Mouse (Mus musculus) hindbrain, embryonic 11.5 days (tissue): ENCODE results near the gene Tango2. TPM values are rescaled to one million over a fixed set of nuclear protein-coding genes. Genes with fewer than 3 reads are reported as not detected.
"Not testable (repeated sequence)": the region's sequence is repeated elsewhere in the genome, so short reads cannot be mapped to it uniquely, and the experiment has no call there.

Source experiments
- ATAC-seq: fragments of 200-750 bp; cut with Nextera tagmentation; 2 replicates; pipeline ENCODE4 v1.8.0; 2017; ENCODE audit warnings: mild to moderate bottlenecking, moderate TSS enrichment, moderate library complexity; ENCODE audit not compliant: low FRiP score
- DNase-seq: peaks from one replicate; pipeline ENCODE4 v3.0.0-alpha.2; 2015; ENCODE audit warnings: low spot score
- H3K27ac ChIP-seq: fragments of 300-500 bp; sonication (generic); 2 replicates; pipeline ENCODE4 v1.5.1; 2014; ENCODE audit warnings: mild to moderate bottlenecking, low read depth, low read length
- H3K27me3 ChIP-seq: fragments of 300-500 bp; sonication (generic); 2 replicates; pipeline ENCODE4 v1.6.1; 2014; ENCODE audit warnings: mild to moderate bottlenecking, low read length, moderate library complexity, mixed read lengths; ENCODE audit not compliant: control insufficient read depth, insufficient read depth
- H3K36me3 ChIP-seq: fragments of 300-500 bp; sonication (generic); 2 replicates; pipeline ENCODE4 v1.6.1; 2014; ENCODE audit warnings: mild to moderate bottlenecking, low read length, moderate library complexity, mixed read lengths; ENCODE audit not compliant: control insufficient read depth, insufficient read depth
- H3K4me1 ChIP-seq: fragments of 300-500 bp; sonication (generic); replicated peaks from 2 replicates; pipeline ENCODE4 v1.6.1; 2014; ENCODE audit warnings: low read length, mixed read lengths; ENCODE audit not compliant: control insufficient read depth, insufficient read depth
- H3K4me2 ChIP-seq: fragments of 300-500 bp; sonication (generic); replicated peaks from 2 replicates; pipeline ENCODE4 v1.6.1; 2014; ENCODE audit warnings: mild to moderate bottlenecking, low read depth, low read length
- H3K4me3 ChIP-seq: fragments of 300-500 bp; sonication (generic); 2 replicates; pipeline ENCODE4 v1.5.1; 2014; ENCODE audit warnings: low read depth, low read length
- H3K9ac ChIP-seq: fragments of 300-500 bp; sonication (generic); 2 replicates; pipeline ENCODE4 v1.6.1; 2014; ENCODE audit warnings: low read depth, low read length
- H3K9me3 ChIP-seq: fragments of 300-500 bp; sonication (generic); 2 replicates; pipeline ENCODE4 v1.6.1; 2016; ENCODE audit warnings: low read length; ENCODE audit not compliant: control insufficient read depth
- WGBS: fragments of 180-500 bp; shearing (Covaris S2); extraction: QIAGEN DNeasy Blood & Tissue Kit; methylation state at CpG from one replicate; pipeline ENCODE4 v1.1.7; 2014; 5-methylcytosine and 5-hydroxymethylcytosine counted together
- polyA plus RNA-seq: library from polyadenylated mRNA; unstranded; fragments of >200 nt; fragmentation: Nextera tagmentation; extraction: Ambion mirVana; gene quantifications from 2 replicates; pipeline ENCODE4 v1.2.1, GENCODE M21; 2014

The Tango2 gene
- polyA plus RNA-seq, 1 experiment from 2014 or later, result 54.0 TPM

- Histone ChIP-seq H3K4me2 (no peak overlapping the region), H3K27me3 (no peaks in the 10 kb centered on the region), H3K36me3 (no peaks in the 10 kb centered on the region), H3K4me3 (no peak overlapping the region), H3K9ac (no peak overlapping the region), H3K4me1 (no peaks in the 10 kb centered on the region), H3K27ac (no peak overlapping the region), H3K9me3 (no peaks in the 10 kb centered on the region)
- DNase-seq, result no peak
- no peak for ATAC-seq
- WGBS, result 81% methylated on average over 6 of the region's 6 CpGs
Observed at GRCm38 (mm10) chr16:18324031-18324430, 23.9 kb downstream of the Tango2 start.

GRCm38 (mm10) chr16:18323460-18323859, 24.4 kb downstream of the Tango2 start:
- H3K27ac ChIP-seq, result no peak overlapping the region
- WGBS, result 93% methylated on average over 2 of the region's 2 CpGs
- H3K36me3 ChIP-seq, result no peaks in the 10 kb centered on the region
- H3K4me1 ChIP-seq, result no peaks in the 10 kb centered on the region
- H3K27me3 ChIP-seq, result no peaks in the 10 kb centered on the region
- H3K9me3 ChIP-seq, result no peaks in the 10 kb centered on the region
- DNase-seq (no peak), ATAC-seq (no peak)
- H3K9ac ChIP-seq, result no peak overlapping the region
- H3K4me3 ChIP-seq, result no peak overlapping the region
- no peak overlapping the region for H3K4me2 ChIP-seq

- H3K4me2 ChIP-seq, result no peak overlapping the region
- no peaks in the 10 kb centered on the region for H3K4me1 ChIP-seq
- H3K9ac ChIP-seq, result no peak overlapping the region
- no peak overlapping the region for H3K27ac ChIP-seq
- H3K4me3 ChIP-seq, result no peak overlapping the region
- WGBS, result 91% methylated on average over 2 of the region's 2 CpGs
- H3K27me3 ChIP-seq, result no peaks in the 10 kb centered on the region
- no peaks in the 10 kb centered on the region for H3K36me3 ChIP-seq
- no peak for ATAC-seq
- no peaks in the 10 kb centered on the region for H3K9me3 ChIP-seq
- no peak for DNase-seq
Observed at GRCm38 (mm10) chr16:18321443-18321842, 26.5 kb downstream of the Tango2 start.

GRCm38 (mm10) chr16:18318992-18319391, 28.9 kb downstream of the Tango2 start:
- Histone ChIP-seq H3K4me1 (no peaks in the 10 kb centered on the region), H3K27ac (no peak overlapping the region), H3K4me2 (no peak overlapping the region), H3K27me3 (no peaks in the 10 kb centered on the region), H3K9me3 (no peaks in the 10 kb centered on the region), H3K9ac (no peak overlapping the region), H3K36me3 (no peaks in the 10 kb centered on the region), H3K4me3 (no peak overlapping the region)
- WGBS, result 85% methylated on average over 3 of the region's 3 CpGs
- ATAC-seq (no peak), DNase-seq (no peak)

GRCm38 (mm10) chr16:18308159-18308558, 39.7 kb downstream of the Tango2 start:
- no peak overlapping the region for H3K9ac ChIP-seq
- H3K27ac ChIP-seq, result no peak overlapping the region
- no peaks in the 10 kb centered on the region for H3K9me3 ChIP-seq
- H3K4me3 ChIP-seq, result no peak overlapping the region
- DNase-seq, result no peak
- H3K4me1 ChIP-seq, result no peaks in the 10 kb centered on the region
- no peak overlapping the region for H3K4me2 ChIP-seq
- H3K36me3 ChIP-seq, result 0 out of 2 replicates have a peak, but pooled peaks cover 4% of the 10 kb centered on the region
- H3K27me3 ChIP-seq, result no peaks in the 10 kb centered on the region
- ATAC-seq, result no peak
- 93% methylated on average over 1 of the region's 1 CpGs for WGBS

- WGBS, result 4% methylated on average over 9 of the region's 10 CpGs
Observed at GRCm38 (mm10) chr16:18289614-18290013, 58.3 kb downstream of the Tango2 start.

GRCm38 (mm10) chr16:18289067-18289588, 58.8 kb downstream of the Tango2 start, which contains the start of gene Dgcr8:
Dgcr8 (minus strand) TSS chr16:18289246.
- WGBS, result under 1% methylated on average over 61 of the region's 71 CpGs
- peak within 1 kb of the TSS; percentile 88 for H3K9ac ChIP-seq

More at GRCm38 (mm10) chr16:18289614-18290013, 58.3 kb downstream of the Tango2 start:
- not testable (repeated sequence) for H3K27me3 ChIP-seq, H3K36me3 ChIP-seq, DNase-seq, H3K9me3 ChIP-seq, H3K27ac ChIP-seq, ATAC-seq
- peaks cover 13% of the 10 kb centered on the region; the same call in 1 of the 2 replicates for H3K4me1 ChIP-seq
- H3K4me2 ChIP-seq, result peak overlapping the region; percentile 21; the same call in 1 of the 2 replicates
- 0 out of 2 replicates have a peak overlapping the region, but pooled peaks have one; percentile 27 for H3K9ac ChIP-seq
- peak overlapping the region; percentile 94 for H3K4me3 ChIP-seq

GRCm38 (mm10) chr16:18288581-18289061, 59.3 kb downstream of the Tango2 start:
- Histone ChIP-seq H3K4me3 (peak overlapping the region; percentile 94), H3K36me3 (peaks cover 10% of the 10 kb centered on the region), H3K9me3 (no peaks in the 10 kb centered on the region), H3K27me3 (no peaks in the 10 kb centered on the region), H3K4me1 (peaks cover 13% of the 10 kb centered on the region; the same call in 1 of the 2 replicates), H3K9ac (peak overlapping the region; percentile 88), H3K4me2 (peak overlapping the region; percentile 94), H3K27ac (peak overlapping the region; percentile 80)
- ATAC-seq, result peak; percentile 85
- WGBS, result 1% methylated on average over 30 of the region's 31 CpGs
- peak; percentile 68 for DNase-seq

More at GRCm38 (mm10) chr16:18289067-18289588, 58.8 kb downstream of the Tango2 start, which contains the start of gene Dgcr8:
- H3K4me3 ChIP-seq, result peak within 1 kb of the TSS; percentile 94
- H3K4me1 ChIP-seq, result peaks cover 13% of the 10 kb centered on the region; the same call in 1 of the 2 replicates
- DNase-seq, result peak; percentile 98
- peak within 1 kb of the TSS; percentile 80 for H3K27ac ChIP-seq
- H3K4me2 ChIP-seq, result peak within 1 kb of the TSS; percentile 94
- H3K9me3 ChIP-seq, result no peaks in the 10 kb centered on the region
- H3K36me3 ChIP-seq, result peaks cover 7% of the 10 kb centered on the region
- ATAC-seq, result peak; percentile 99
- no peaks in the 10 kb centered on the region for H3K27me3 ChIP-seq

GRCm38 (mm10) chr16:18288166-18288565, 59.7 kb downstream of the Tango2 start:
- peak overlapping the region; percentile 94 for H3K4me2 ChIP-seq
- WGBS, result 3% methylated on average over 4 of the region's 4 CpGs
- H3K9me3 ChIP-seq, result no peaks in the 10 kb centered on the region
- H3K4me3 ChIP-seq, result peak overlapping the region; percentile 94
- H3K27ac ChIP-seq, result no peak overlapping the region
- H3K4me1 ChIP-seq, result peaks cover 13% of the 10 kb centered on the region; the same call in 1 of the 2 replicates
- no peaks in the 10 kb centered on the region for H3K27me3 ChIP-seq
- H3K9ac ChIP-seq, result peak overlapping the region; percentile 88
- DNase-seq, result no peak
- peaks cover 14% of the 10 kb centered on the region for H3K36me3 ChIP-seq
- ATAC-seq, result no peak
